Mouse (Mus musculus): ENCODE measurements at regions not wholly inside any gene's neighbourhood (a gene's known extent, or its start where the extent isn't known, plus 50 kb on each side); places are given as distances from the start of the nearest gene placed in this dataset.

DNA sequence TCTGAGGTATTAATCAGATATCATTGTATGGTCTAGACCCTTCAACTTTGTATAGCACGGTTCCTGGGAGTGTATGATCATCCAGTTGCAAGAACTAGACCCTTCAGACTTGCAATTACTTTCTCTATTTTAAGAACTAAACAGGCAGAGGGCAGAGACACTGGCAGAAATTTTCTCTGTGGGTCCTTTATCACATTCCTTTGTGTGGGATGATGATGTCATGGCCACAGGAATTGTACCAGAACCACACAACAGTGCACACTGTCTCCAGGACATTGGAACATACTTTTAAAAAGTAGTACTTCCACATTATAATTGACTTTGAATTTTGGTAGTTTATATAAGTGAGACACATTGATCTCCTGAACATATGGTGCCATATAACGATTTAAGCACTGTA is 674.2 kb downstream of the Rfpl4b start:
- no peak for DNase-seq (ENCODE audit: low spot score in 2 of 2)

- no peak for DNase-seq (ENCODE audit: low spot score in 2 of 2)
Observed at GRCm38 (mm10) chr10:38139196-38139595, 682.4 kb downstream of the Rfpl4b start.

GRCm38 (mm10) chr10:38121911-38122573 is 699.5 kb downstream of the Rfpl4b start:
- peak; percentile 3 to 9 for DNase-seq (ENCODE audit: low spot score in 2 of 2)

DNA sequence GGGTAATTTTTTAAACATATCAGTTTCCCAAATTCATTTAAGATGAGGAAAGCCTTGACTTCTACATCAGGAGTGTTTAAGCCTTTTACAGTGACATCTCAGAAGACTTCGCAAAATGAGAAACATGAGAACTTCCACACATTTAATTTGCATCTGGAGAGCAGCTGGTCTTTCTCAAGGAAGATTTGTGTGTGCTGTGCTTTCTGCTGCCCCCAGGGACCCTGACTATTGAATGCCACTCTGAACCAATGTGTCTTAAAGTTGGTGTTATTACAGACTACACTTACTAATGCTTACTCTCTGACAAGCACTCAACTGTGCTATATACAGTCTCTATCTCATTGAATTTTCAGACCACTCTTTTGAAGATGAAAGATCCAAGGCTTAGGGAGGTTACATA is 703.0 kb downstream of the Rfpl4b start:
- DNase-seq (ENCODE audit: low spot score in 2 of 2), result no peak

DNA sequence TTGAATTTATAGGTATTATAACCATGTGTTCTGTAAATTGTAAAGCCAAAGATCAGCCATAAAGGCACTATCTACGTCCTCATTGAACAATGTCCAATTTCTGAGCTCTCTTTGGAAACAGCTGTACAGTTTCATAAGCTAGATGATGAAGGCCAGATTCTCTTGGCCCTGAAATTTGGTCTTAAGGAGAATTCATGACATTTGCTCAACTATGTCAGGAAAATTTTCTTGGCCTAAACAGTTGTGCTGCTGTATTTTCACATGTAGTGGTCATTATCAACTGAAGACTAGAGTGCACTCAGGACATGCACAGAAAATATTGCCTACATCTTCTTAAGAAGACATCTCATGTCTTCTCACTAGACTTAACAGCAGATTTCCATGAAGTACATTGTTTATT is 705.1 kb downstream of the Rfpl4b start:
- no peak for DNase-seq (ENCODE audit: low spot score in 2 of 2)

DNA sequence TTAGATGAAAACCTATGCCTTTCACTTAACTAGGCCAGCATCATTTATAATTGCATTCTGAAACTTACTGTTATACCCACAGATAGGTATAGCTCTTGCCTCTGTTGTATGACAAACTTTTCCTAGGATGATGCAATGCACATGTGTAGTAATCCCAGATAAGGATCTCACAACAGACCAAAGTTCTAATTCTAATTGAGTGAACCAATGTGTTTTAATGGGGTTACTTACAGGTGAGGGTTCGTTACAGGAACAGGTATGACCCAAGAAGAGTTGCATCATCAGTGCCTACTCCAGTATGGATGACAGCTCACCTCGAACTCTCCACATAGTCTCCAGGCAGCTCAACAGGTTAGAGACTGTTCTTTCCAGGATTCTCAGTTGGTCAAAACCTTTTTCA is 707.4 kb downstream of the Rfpl4b start:
- DNase-seq (ENCODE audit: low spot score in 2 of 2), result no peak

DNA sequence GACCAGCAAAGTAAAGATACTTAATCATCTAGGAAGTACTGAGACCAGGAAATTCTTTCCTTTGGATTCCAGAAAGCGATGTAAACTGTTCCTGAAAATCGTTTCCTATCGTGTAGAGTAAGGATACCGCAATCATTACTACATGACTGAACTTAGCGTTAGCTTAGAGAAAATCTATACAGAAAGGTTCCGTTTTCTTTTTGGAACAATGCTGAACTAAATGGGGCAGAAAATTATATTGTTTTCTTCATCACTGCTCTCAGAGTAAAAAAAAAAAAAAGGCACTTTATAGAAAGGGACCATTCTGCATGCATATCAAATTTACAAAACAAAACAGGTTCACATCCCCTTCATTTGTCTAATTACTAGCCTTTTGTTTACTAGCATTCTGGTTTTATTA is 713.0 kb downstream of the Rfpl4b start:
- DNase-seq (ENCODE audit: low spot score in 2 of 2), result no peak

GRCm38 (mm10) chr10:38103570-38103969 is 718.0 kb downstream of the Rfpl4b start:
- no peak for DNase-seq (ENCODE audit: low spot score in 2 of 2)

GRCm38 (mm10) chr10:38078521-38078920 is 743.1 kb downstream of the Rfpl4b start:
- DNase-seq (ENCODE audit: low spot score in 2 of 2), result no peak

- DNase-seq (ENCODE audit: low spot score in 2 of 2), result no peak
Observed at GRCm38 (mm10) chr10:38072394-38072793, 749.2 kb downstream of the Rfpl4b start.

- no peak for DNase-seq (ENCODE audit: low spot score in 2 of 2)
Observed at GRCm38 (mm10) chr10:38059050-38059449, 762.5 kb downstream of the Rfpl4b start.

DNA sequence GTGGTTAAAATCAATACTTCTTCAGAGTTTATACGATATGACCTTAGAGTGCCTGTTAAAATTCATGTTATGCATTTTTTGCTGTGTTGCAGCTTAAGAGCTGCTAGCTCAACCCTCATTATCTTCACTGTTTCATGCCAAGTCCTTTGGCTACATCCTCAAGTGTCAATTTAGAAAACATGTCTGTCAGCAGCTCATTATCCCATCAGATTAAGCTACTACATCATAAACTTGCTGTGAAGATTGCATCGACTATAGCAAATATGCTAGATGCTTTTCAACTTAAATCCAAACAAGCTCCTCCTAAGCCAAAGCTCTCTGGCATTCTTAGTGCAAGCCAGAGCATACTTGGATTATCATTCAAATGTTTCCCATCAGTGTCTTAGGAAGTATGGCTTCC is 811.1 kb downstream of the Rfpl4b start:
- no peak for DNase-seq (ENCODE audit: low spot score in 2 of 2)

- no peak for DNase-seq (ENCODE audit: low spot score in 2 of 2)
Observed at GRCm38 (mm10) chr10:37995691-37996445, 825.7 kb downstream of the Rfpl4b start.

GRCm38 (mm10) chr10:37988297-37989263 is 833.0 kb downstream of the Rfpl4b start:
- DNase-seq (ENCODE audit: low spot score in 2 of 2), result no peak

- no peak for DNase-seq (ENCODE audit: low spot score in 2 of 2)
Observed at GRCm38 (mm10) chr10:37978899-37979539, 840.3 kb upstream of the Marcks start.

GRCm38 (mm10) chr10:37960051-37960450 is 821.3 kb upstream of the Marcks start:
- DNase-seq (ENCODE audit: low spot score in 2 of 2), result no peak

GRCm38 (mm10) chr10:37914780-37915179 is 776.1 kb upstream of the Marcks start:
- no peak for DNase-seq (ENCODE audit: low spot score in 2 of 2)

- DNase-seq (ENCODE audit: low spot score in 2 of 2), result no peak
Observed at GRCm38 (mm10) chr10:37911669-37912068, 772.9 kb upstream of the Marcks start.

DNA sequence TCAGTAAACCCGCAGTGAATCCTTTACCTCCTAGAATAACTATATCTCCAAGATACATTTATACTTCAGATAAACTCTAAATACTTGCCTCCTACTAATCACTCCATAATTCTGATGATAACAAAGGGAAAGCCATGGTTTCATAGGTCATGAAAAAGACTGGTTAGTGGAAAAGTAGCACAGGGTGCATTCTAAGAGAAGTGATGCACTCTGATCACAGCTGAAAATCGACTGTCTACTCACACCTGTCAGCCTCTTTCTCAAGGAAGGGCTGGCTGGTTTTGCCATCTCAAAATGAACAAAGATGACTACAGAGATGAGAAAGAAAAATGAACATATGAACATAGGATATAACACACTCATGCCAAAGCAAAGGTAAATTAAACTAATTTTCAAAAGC is 769.6 kb upstream of the Marcks start:
- DNase-seq (ENCODE audit: low spot score in 2 of 2), result no peak

DNA sequence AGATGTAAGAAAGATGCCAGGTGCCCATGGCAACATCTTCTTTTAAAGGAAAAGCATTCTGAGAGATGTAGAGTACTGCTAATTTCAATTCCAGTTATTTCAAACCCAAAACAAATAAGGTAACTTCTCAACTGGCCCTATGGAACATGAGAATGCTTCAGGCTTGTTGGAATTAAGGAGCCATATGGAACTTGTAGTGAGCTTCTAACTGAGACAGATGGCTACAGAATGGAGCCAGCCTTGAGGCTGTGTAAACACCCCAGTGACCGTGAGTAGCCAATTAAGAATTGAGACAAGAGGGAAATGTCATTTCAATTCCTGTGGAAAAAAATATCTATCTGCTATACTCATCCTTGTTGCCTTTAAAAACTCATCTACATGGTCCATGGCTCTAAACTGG is 769.0 kb upstream of the Marcks start:
- peak in 1 of 2 experiments; percentile 7 for DNase-seq (ENCODE audit: low spot score in 2 of 2)

DNA sequence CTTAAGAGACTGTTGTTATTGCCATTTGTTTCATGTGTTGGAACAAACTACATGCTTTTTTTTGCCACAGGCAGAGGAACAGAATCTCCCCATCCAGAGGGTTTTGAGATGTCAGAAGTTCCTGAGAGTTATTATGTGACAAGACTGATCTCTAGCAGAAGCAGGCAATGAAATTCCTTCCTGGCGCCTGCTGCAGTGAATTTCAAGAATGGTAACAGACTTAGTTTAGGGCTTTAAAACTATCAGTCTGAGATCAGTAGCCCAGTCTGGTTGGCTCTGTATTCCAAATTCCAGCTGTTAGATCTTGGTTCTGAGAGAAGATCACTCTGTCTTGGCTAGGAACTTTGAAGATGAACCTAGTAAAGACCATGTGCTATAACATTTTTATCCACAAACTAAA is 749.2 kb upstream of the Marcks start:
- no peak for DNase-seq (ENCODE audit: low spot score in 2 of 2)

- no peak for DNase-seq (ENCODE audit: low spot score in 2 of 2)
Observed at GRCm38 (mm10) chr10:37880841-37881240, 742.1 kb upstream of the Marcks start.

Measured in frontal cortex, postnatal 10 days (tissue).